9 mouse cellular contexts compared by ENCODE assay signal in genomic region chr13:44167186-44167585, GRCm38 (mm10).
DNase-seq lines count a peak whose midpoint lies in the region; ATAC-seq lines count a peak whose summit lies in the region.
"Had no signal": no experiment of that assay in that cellular context is flagged by ENCODE, and none has a peak within 500 bp of the region (broad histone marks: within the 10 kb centered on the region; RNA-seq: fewer than 3 reads in every experiment).

No protein-coding gene starts in this region.

- H3K36me3 ChIP-seq in intestine, embryonic 15.5 days = no peaks in the 10 kb centered on the region
- H3K36me3 ChIP-seq: liver, embryonic 12.5 days had no signal

- no peak overlapping the region for H3K27ac ChIP-seq in intestine, embryonic 15.5 days
- H3K27ac ChIP-seq: liver, embryonic 12.5 days had no signal

- intact Hi-C loops in left cerebral cortex, postnatal 25 days (cut with DNase I) = no loop called here

- H3K4me3 ChIP-seq in intestine, embryonic 15.5 days (replicated peaks) = no peak overlapping the region
- H3K4me3 ChIP-seq: liver, embryonic 12.5 days had no signal

- DNase-seq in left cerebral cortex, postnatal 25 days (ENCODE audit: low spot score in 2 of 2) = peak; percentile 4 to 23
- no peak for DNase-seq in left cerebral cortex, adult 11 months (ENCODE audit: low spot score)
- peak; percentile 23 for DNase-seq in embryo, embryonic 9.5 days (ENCODE audit: extremely low spot score)
- peak; percentile 35 for DNase-seq in heart, adult 8-10 months (ENCODE audit: low spot score)
- DNase-seq in layer of hippocampus, postnatal 36 days = peak; percentile 30 to 31
- DNase-seq in thymus, postnatal 4 days = no peak

- no peaks in the 10 kb centered on the region for H3K9me3 ChIP-seq in intestine, embryonic 15.5 days
- H3K9me3 ChIP-seq: liver, embryonic 12.5 days had no signal

- H3K4me1 ChIP-seq in intestine, embryonic 15.5 days (replicated peaks) = no peaks in the 10 kb centered on the region

- no peak for ATAC-seq in intestine, embryonic 15.5 days
- ATAC-seq: inflammation-experienced regulatory T-cells, adult 6 months; liver, embryonic 12.5 days had no signal

- WGBS in intestine, embryonic 15.5 days = 67% methylated on average over 9 of the region's 9 CpGs

- no peak overlapping the region for H3K9ac ChIP-seq in intestine, embryonic 15.5 days
- H3K9ac ChIP-seq: liver, embryonic 12.5 days had no signal

- H3K27me3 ChIP-seq in intestine, embryonic 15.5 days (replicated peaks) = no peaks in the 10 kb centered on the region
- H3K27me3 ChIP-seq: liver, embryonic 12.5 days had no signal

- H3K4me2 ChIP-seq in intestine, embryonic 15.5 days (replicated peaks) = no peak overlapping the region
- H3K4me2 ChIP-seq: liver, embryonic 12.5 days had no signal

Comparison
In these comparisons a context has a peak if more than half of its experiments do, and no peak if none do; other contexts are left out.
1. DNase-seq: peak in left cerebral cortex, postnatal 25 days (2 of 2), embryo, embryonic 9.5 days (single experiment), heart, adult 8-10 months (single experiment) and layer of hippocampus, postnatal 36 days (2 of 2); none in left cerebral cortex, adult 11 months (single experiment) and thymus, postnatal 4 days (single experiment).